Mouse (Mus musculus): ENCODE measurements around the gene Kbtbd3. TPM values are rescaled to one million over a fixed set of nuclear protein-coding genes. Genes with fewer than 3 reads are reported as not detected.

Kbtbd3 gene
- polyA plus RNA-seq (2017; shearing (Covaris generic)) = 1 to 10 TPM; 7.3 to 8.8 TPM

DNA sequence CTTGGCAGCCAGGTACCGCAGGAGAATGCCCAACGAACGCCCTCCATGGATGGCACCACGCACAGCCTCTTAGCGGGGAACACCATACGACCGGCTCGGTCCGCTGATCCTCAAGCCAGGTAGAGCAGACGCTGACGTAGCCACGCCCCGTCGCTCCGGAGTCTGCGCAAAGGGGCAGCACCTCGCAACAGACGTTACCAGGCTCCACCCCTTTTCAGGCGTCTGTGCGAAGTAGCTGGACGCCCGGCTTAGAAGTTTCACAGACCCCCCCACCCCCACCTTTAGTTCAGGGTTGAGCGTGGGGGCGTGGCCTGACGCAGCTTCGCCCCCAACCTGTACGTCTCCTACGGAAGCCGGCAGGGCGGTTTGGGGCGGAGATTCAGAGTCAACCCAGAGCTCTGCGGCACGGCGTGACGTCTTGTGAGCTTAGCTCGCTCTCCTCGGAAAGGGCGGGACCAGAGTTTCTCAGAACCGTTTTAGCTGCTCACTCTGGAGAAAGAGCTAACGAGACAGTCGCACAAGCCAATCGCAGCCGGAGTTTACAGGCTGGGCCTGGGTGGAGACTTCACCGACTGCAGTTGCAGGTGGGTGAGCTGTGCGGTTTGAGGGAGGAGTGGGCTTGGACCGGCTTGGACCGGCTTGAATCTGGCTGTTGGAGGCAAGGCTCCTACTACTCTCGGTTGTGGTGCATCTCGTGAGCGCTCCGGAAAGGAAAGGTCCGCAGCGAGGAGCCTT is at the start of gene Kbtbd3, which contains the start of gene Aasdhppt:
Kbtbd3 (plus strand) TSS at position 483 of the 735 bp plus-strand sequence.
Aasdhppt (minus strand) TSS at position 121 of the 735 bp plus-strand sequence.

DNA sequence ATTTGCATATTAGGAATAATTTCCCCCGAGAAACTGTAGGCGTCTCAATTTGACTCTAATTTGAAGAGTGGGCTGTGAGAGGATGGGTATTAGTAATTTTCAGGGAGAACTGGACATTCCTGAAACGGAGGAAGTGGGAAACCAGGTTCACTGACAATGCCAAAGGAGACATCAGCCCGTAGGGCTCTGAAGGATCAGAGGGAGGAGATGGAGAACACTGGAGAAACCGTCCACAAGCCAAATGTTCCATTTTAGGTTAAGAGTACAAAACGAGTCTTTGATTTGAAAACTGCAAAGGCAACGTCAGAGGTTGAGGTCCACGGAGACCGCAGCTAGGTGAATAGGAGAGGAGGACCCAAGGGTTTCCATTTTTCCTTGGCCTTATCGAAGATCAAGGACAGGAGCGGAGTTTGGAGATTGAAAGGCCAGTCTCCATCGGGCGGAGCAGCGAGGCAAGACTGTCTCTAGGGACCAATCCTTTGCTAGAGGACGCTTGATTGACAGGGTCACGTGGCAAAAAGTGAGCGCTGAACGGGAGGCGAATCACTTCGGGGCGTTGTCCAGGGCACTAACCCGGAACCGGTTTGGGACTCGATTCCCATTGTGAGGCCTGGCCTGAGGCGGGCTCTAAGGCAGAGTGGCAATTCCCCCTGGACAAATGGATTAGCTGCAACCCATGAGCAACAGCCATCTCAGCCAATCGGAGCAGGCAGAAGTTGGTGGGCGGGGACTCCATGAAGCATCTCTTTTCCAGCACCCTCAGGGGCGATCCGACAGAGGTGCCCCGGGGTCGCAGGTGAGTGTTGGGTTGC is 66.4 kb downstream of the Kbtbd3 start, which contains the start of gene Msantd4:
Msantd4 (plus strand) TSS at position 735 of the 812 bp plus-strand sequence.

Other genes starting within 250 kb of the Kbtbd3 start
- 10 to 100 TPM; 18.6 to 23.3 TPM for gene Aasdhppt, start 362 bp upstream of the Kbtbd3 start, polyA plus RNA-seq (2017; shearing (Covaris generic))
- 10 to 100 TPM; 14.1 to 20.4 TPM for gene Msantd4, start 66.7 kb downstream of the Kbtbd3 start, polyA plus RNA-seq (2017; shearing (Covaris generic))

All from activated CD4-positive, CD25-positive, alpha-beta regulatory T cell (primary cell).